Mouse (Mus musculus) MEL (cell line): Measurements from ENCODE around the gene Slc44a3.

ENCODE experiments used
- CTCF ChIP-seq, 3 experiments: IDR thresholded peaks in 2 of 3; conservative IDR thresholded peaks in 1 of 3; 2 replicates each; pipeline ENCODE4 v1.5.1; 2011 to 2012; ENCODE audit warnings: low read length in 3 of 3, low read depth in 2 of 3, mild to moderate bottlenecking in 2 of 3, improper control_type of control experiment in 1 of 3, inconsistent platforms in 1 of 3, mixed read lengths in 1 of 3, moderate library complexity in 1 of 3; ENCODE audit not compliant: control insufficient read depth in 1 of 3, insufficient read depth in 1 of 3, poor library complexity in 1 of 3, severe bottlenecking in 1 of 3
- E2F4 ChIP-seq: IDR thresholded peaks from 2 replicates; pipeline ENCODE4 v1.6.1; 2011; ENCODE audit warnings: low read depth, low read length, improper control_type of control experiment, borderline replicate concordance
- ETS1 ChIP-seq: IDR thresholded peaks from 2 replicates; pipeline ENCODE4 v1.6.1; 2012; ENCODE audit warnings: low read depth, mild to moderate bottlenecking, inconsistent platforms, low read length, improper control_type of control experiment, moderate library complexity
- MAFK ChIP-seq: IDR thresholded peaks from 2 replicates; pipeline ENCODE4 v1.6.1; 2011; ENCODE audit warnings: low read depth, mild to moderate bottlenecking, low read length, improper control_type of control experiment, borderline replicate concordance
- POLR2A ChIP-seq, 2 experiments: IDR thresholded peaks; 2 replicates each; pipeline ENCODE4 v1.6.1; 2011 to 2012; ENCODE audit warnings: low read length in 2 of 2, mild to moderate bottlenecking in 2 of 2, control low read depth in 1 of 2, improper control_type of control experiment in 1 of 2, low read depth in 1 of 2, moderate library complexity in 1 of 2; ENCODE audit not compliant: control insufficient read depth in 1 of 2, insufficient read depth in 1 of 2, poor library complexity in 1 of 2
- SMC3 ChIP-seq: IDR thresholded peaks from 2 replicates; pipeline ENCODE4 v1.6.1; 2011; ENCODE audit warnings: low read depth, low read length, improper control_type of control experiment
- UBTF ChIP-seq: IDR thresholded peaks from 2 replicates; pipeline ENCODE4 v1.6.1; 2012; ENCODE audit warnings: low read depth, mild to moderate bottlenecking, inconsistent platforms, low read length, improper control_type of control experiment, moderate library complexity, borderline replicate concordance; ENCODE audit not compliant: insufficient read depth
- USF1 ChIP-seq: IDR thresholded peaks from 2 replicates; pipeline ENCODE4 v1.6.1; 2014; ENCODE audit warnings: low read depth, mild to moderate bottlenecking, inconsistent platforms, low read length, improper control_type of control experiment, moderate library complexity
- USF2 ChIP-seq, 2 experiments: IDR thresholded peaks; 2 replicates each; pipeline ENCODE4 v1.6.1; 2011 to 2012; ENCODE audit warnings: improper control_type of control experiment in 2 of 2, low read length in 2 of 2, borderline replicate concordance in 1 of 2, inconsistent platforms in 1 of 2, low read depth in 1 of 2, mild to moderate bottlenecking in 1 of 2; ENCODE audit not compliant: insufficient read depth in 1 of 2
- ZKSCAN1 ChIP-seq: IDR thresholded peaks from 2 replicates; pipeline ENCODE4 v1.6.1; 2012; ENCODE audit warnings: low read depth, mild to moderate bottlenecking, inconsistent platforms, low read length, improper control_type of control experiment, moderate library complexity

- no peak for TF ChIP-seq USF1
- TF ChIP-seq CTCF (IDR thresholded peaks at IDR 0.05 in 2 of 3, conservative IDR thresholded peaks at IDR 0.05 in 1 of 3; ENCODE audit: control insufficient read depth in 1 of 3, insufficient read depth in 1 of 3, low read depth in 2 of 3, low read length in 3 of 3, poor library complexity in 1 of 3, severe bottlenecking in 1 of 3): no peak
- no peak for TF ChIP-seq USF2 (IDR thresholded peaks at IDR 0.05; ENCODE audit: borderline replicate concordance in 1 of 2, insufficient read depth in 1 of 2, low read depth in 1 of 2, low read length in 2 of 2)
- no peak for TF ChIP-seq POLR2A (IDR thresholded peaks at IDR 0.05; ENCODE audit: control insufficient read depth in 1 of 2, insufficient read depth in 1 of 2, low read depth in 1 of 2, low read length in 2 of 2, poor library complexity in 1 of 2)
- no peak for TF ChIP-seq ETS1
- TF ChIP-seq SMC3: no peak
- TF ChIP-seq ZKSCAN1: no peak
- no peak for TF ChIP-seq UBTF
- TF ChIP-seq MAFK: no peak
- TF ChIP-seq E2F4: no peak
These were observed 103.4 kb downstream of the Slc44a3 start for GRCm38 (mm10) chr3:121428696-121429259.
